Mouse (Mus musculus): ENCODE measurements at regions not wholly inside any gene's neighbourhood (a gene's known extent, or its start where the extent isn't known, plus 50 kb on each side); places are given as distances from the start of the nearest gene placed in this dataset.

DNA sequence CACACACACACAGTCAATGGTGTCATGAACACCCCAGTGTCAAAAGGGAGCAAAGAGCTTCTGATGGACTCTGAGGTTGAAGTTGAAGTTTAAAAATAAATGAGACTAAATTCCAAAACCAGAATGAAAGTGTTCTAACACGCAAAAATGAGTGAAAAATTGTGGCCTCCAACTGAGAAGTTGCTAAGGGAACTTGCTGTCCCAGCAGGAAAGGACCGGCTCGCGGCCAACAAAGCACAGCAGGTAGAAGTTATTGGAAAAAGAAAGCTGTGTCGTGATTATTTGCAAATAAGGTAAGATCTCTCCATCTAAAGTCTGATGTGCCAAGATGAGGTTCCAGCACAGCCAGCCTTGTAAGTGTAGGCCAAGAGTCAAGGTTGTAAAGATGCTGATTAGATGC, 169.7 kb downstream of the Nrp2 start:
- no peaks in the 10 kb centered on the region for H3K4me1 ChIP-seq (replicated peaks)
- H3K9me3 ChIP-seq = no peaks in the 10 kb centered on the region
- H3K4me2 ChIP-seq = no peak overlapping the region
- no peak for ATAC-seq (ENCODE audit: low FRiP score)
- no peak overlapping the region for H3K4me3 ChIP-seq
- no peaks in the 10 kb centered on the region for H3K36me3 ChIP-seq
- no peak overlapping the region for H3K9ac ChIP-seq
- H3K27ac ChIP-seq = no peak overlapping the region
- no peaks in the 10 kb centered on the region for H3K27me3 ChIP-seq
- 80% methylated on average over 5 of the region's 5 CpGs for WGBS

DNA sequence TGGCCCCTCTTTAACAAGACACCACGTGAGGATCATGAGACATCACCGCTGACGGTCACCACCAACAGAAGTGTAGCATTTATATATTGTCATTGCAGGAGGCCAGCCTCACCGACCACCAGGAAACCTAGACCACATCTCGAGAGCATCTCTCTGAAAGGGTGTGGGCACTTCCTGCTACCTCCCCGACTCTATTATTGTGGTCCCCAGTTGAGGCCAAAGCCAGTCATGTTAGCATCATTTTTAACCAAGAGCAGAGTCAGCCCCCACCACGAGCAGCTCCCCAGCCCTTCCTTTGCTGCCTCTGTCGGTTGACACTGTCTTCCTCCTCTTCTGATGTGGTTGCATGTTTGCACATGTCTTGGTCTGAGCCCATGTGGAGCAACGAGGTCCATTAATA, 172.5 kb downstream of the Nrp2 start:
- Histone ChIP-seq H3K9me3 (no peaks in the 10 kb centered on the region), H3K9ac (no peak overlapping the region), H3K4me3 (no peak overlapping the region), H3K27ac (no peak overlapping the region), H3K4me2 (no peak overlapping the region), H3K27me3 (no peaks in the 10 kb centered on the region), H3K36me3 (no peaks in the 10 kb centered on the region), H3K4me1 (replicated peaks) (no peaks in the 10 kb centered on the region)
- WGBS = 82% methylated on average over 9 of the region's 9 CpGs
- ATAC-seq (ENCODE audit: low FRiP score) = no peak

DNA sequence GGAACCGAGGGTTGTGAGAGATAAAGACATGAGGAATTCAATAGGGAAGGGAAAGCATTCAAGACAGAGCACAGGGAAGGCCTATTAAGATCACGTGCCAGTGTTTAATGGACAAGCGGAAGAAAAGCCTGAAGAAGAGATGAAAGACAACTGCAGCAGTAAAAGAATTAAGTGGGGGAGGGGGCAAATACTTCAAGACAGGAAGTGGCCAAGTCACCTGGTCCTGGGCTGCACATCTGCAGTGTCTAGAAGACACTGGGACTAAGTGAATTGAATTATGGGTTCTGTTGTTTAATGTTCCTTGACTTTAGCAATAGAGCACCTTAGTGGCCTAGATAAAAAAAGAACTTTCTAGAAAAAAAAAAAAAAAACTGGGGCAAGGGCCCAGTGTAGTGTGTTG, 173.6 kb downstream of the Nrp2 start:
- Histone ChIP-seq H3K36me3 (no peaks in the 10 kb centered on the region), H3K9ac (no peak overlapping the region), H3K4me2 (no peak overlapping the region), H3K27ac (no peak overlapping the region), H3K4me3 (no peak overlapping the region), H3K9me3 (no peaks in the 10 kb centered on the region), H3K27me3 (no peaks in the 10 kb centered on the region), H3K4me1 (replicated peaks) (no peaks in the 10 kb centered on the region)
- no peak for ATAC-seq (ENCODE audit: low FRiP score)
- 68% methylated on average over 3 of the region's 3 CpGs for whole genome bisulfite sequencing

DNA sequence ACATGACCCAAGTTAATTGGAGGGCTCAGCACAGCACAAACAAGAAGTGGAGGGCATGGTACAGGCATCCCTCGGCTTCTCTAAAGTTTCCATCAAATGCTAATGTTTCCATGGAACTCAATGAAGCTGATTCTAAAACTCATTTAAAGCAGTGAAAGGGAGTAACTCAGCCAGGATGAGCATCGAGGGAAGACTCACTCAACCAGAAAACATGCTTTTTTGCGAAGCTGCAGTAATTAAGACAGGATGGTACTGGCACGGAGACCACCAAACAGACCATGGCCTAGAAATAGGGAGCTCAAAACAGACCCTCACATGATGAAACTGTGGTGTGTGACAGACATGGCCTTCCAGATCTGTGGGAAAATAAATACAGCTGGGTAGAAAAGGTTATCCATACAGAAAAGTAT, 177.8 kb downstream of the Nrp2 start:
- Histone ChIP-seq H3K4me1 (replicated peaks) (peaks cover 10% of the 10 kb centered on the region; the same call in 1 of the 2 replicates), H3K36me3 (no peaks in the 10 kb centered on the region), H3K4me3 (no peak overlapping the region), H3K9ac (no peak overlapping the region), H3K4me2 (no peak overlapping the region), H3K27me3 (no peaks in the 10 kb centered on the region), H3K27ac (no peak overlapping the region), H3K9me3 (no peaks in the 10 kb centered on the region)
- ATAC-seq (ENCODE audit: low FRiP score) = no peak
- 22% methylated on average over 4 of the region's 4 CpGs for WGBS

GRCm38 (mm10) chr1:62881477-62881876, 178.4 kb downstream of the Nrp2 start:
- no peaks in the 10 kb centered on the region for H3K27me3 ChIP-seq
- WGBS = 85% methylated on average over 6 of the region's 6 CpGs
- no peak overlapping the region for H3K4me2 ChIP-seq
- H3K36me3 ChIP-seq = no peaks in the 10 kb centered on the region
- peaks cover 10% of the 10 kb centered on the region; the same call in 1 of the 2 replicates for H3K4me1 ChIP-seq (replicated peaks)
- H3K4me3 ChIP-seq = no peak overlapping the region
- no peak for ATAC-seq (ENCODE audit: low FRiP score)
- H3K27ac ChIP-seq = no peak overlapping the region
- no peaks in the 10 kb centered on the region for H3K9me3 ChIP-seq
- H3K9ac ChIP-seq = no peak overlapping the region

- H3K9me3 ChIP-seq = no peaks in the 10 kb centered on the region
- 88% methylated on average over 5 of the region's 5 CpGs for WGBS
Measured at GRCm38 (mm10) chr1:62882028-62882427, 178.9 kb downstream of the Nrp2 start.

GRCm38 (mm10) chr1:62884876-62885480, 181.9 kb downstream of the Nrp2 start:
- H3K27me3 ChIP-seq = no peaks in the 10 kb centered on the region
- no peak overlapping the region for H3K4me3 ChIP-seq
- ATAC-seq (ENCODE audit: low FRiP score) = no peak
- H3K27ac ChIP-seq = no peak overlapping the region
- no peaks in the 10 kb centered on the region for H3K9me3 ChIP-seq
- H3K4me2 ChIP-seq = no peak overlapping the region
- peaks cover 10% of the 10 kb centered on the region; the same call in 1 of the 2 replicates for H3K4me1 ChIP-seq (replicated peaks)
- H3K9ac ChIP-seq = no peak overlapping the region
- WGBS = 64% methylated on average over 20 of the region's 20 CpGs
- H3K36me3 ChIP-seq = no peaks in the 10 kb centered on the region

More at GRCm38 (mm10) chr1:62882028-62882427, 178.9 kb downstream of the Nrp2 start:
- no peak for ATAC-seq (ENCODE audit: low FRiP score)
- peaks cover 10% of the 10 kb centered on the region; the same call in 1 of the 2 replicates for H3K4me1 ChIP-seq (replicated peaks)
- no peak overlapping the region for H3K4me3 ChIP-seq
- no peak overlapping the region for H3K4me2 ChIP-seq
- H3K36me3 ChIP-seq = no peaks in the 10 kb centered on the region
- no peaks in the 10 kb centered on the region for H3K27me3 ChIP-seq
- no peak overlapping the region for H3K9ac ChIP-seq
- H3K27ac ChIP-seq = no peak overlapping the region

DNA sequence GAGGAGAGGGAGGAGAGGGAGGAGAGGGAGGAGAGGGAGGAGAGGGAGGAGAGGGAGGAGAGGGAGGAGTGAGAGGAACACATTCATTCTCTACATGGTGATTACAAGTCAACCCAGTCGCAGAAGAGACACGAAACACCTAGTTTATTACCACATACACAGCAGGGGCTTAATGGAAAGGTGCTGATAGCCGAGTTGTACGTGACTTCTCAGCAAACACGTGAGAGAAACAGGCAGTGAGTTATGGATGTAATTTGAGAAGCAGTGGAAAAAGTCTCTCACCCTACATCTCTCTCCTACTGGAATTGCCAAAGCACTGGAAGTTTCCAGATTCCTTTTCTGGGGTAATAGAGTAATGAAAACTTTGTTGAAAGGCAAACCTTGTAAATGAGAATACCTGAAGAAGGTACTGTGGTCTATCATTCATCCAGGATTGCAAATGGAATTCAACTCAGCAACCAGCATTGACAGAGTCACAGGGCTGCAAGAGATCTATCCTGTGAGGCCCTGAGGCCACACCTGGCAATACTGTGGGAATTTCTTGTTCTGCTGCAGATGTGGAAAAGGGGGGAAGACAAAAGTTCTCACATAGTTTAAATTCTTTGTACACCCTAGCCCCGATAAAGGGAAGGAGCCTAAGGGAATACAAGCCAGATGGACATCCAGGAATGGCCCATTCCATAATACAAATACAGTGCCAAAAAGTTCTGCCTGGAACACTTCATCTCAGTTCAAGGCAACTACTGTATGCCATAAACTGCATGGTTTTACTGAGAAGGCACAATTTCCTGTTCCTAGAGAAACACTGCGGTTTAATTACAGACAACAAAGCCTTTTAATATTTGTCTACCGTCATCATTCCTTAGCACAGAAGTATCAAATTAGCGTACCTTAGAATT, 184.7 kb downstream of the Nrp2 start:
- Histone ChIP-seq H3K36me3 (no peaks in the 10 kb centered on the region), H3K9ac (no peak overlapping the region), H3K4me3 (no peak overlapping the region), H3K9me3 (0 out of 2 replicates have a peak, but pooled peaks cover 2% of the 10 kb centered on the region), H3K27me3 (no peaks in the 10 kb centered on the region), H3K27ac (no peak overlapping the region), H3K4me1 (replicated peaks) (peaks cover 10% of the 10 kb centered on the region; the same call in 1 of the 2 replicates), H3K4me2 (no peak overlapping the region)
- ATAC-seq (ENCODE audit: low FRiP score) = no peak
- WGBS = 69% methylated on average over 9 of the region's 9 CpGs

DNA sequence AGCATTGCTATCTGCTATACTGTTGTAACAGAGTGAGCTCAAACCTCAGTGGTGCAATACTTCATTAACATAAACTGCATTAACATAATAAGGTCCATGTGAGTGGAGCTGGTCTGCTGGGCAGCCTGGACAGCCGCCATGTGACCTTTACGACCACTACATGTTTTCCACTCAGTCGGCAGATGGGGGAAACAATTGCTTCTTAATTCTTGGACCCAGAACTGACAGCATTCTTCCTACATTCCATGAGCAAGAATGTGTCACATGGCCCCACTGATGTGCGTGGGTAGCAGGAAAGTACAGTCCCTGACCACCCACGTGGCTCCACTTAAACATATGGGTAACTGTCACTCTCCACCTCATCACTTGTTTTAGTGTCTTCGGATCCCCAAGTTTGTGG, 198.3 kb downstream of the Nrp2 start:
- no peak overlapping the region for H3K9ac ChIP-seq
- peaks cover 33% of the 10 kb centered on the region for H3K4me1 ChIP-seq (replicated peaks)
- no peak overlapping the region for H3K4me3 ChIP-seq
- H3K27ac ChIP-seq = no peak overlapping the region
- no peak overlapping the region for H3K4me2 ChIP-seq
- WGBS = 54% methylated on average over 6 of the region's 6 CpGs
- H3K27me3 ChIP-seq = no peaks in the 10 kb centered on the region
- H3K36me3 ChIP-seq = no peaks in the 10 kb centered on the region
- H3K9me3 ChIP-seq = 0 out of 2 replicates have a peak, but pooled peaks cover 2% of the 10 kb centered on the region
- no peak for ATAC-seq (ENCODE audit: low FRiP score)

GRCm38 (mm10) chr1:62901871-62902270, 198.8 kb downstream of the Nrp2 start:
- H3K27me3 ChIP-seq = no peaks in the 10 kb centered on the region
- no peak overlapping the region for H3K4me3 ChIP-seq
- no peak overlapping the region for H3K9ac ChIP-seq
- H3K4me1 ChIP-seq (replicated peaks) = peaks cover 36% of the 10 kb centered on the region
- H3K9me3 ChIP-seq = 0 out of 2 replicates have a peak, but pooled peaks cover 2% of the 10 kb centered on the region
- no peak overlapping the region for H3K4me2 ChIP-seq
- 64% methylated on average over 5 of the region's 5 CpGs for WGBS
- H3K27ac ChIP-seq = no peak overlapping the region
- no peaks in the 10 kb centered on the region for H3K36me3 ChIP-seq
- no peak for ATAC-seq (ENCODE audit: low FRiP score)

GRCm38 (mm10) chr1:62902931-62903453, 199.9 kb downstream of the Nrp2 start:
- Histone ChIP-seq H3K9ac (no peak overlapping the region), H3K36me3 (no peaks in the 10 kb centered on the region), H3K4me3 (no peak overlapping the region), H3K9me3 (0 out of 2 replicates have a peak, but pooled peaks cover 2% of the 10 kb centered on the region), H3K27me3 (no peaks in the 10 kb centered on the region), H3K27ac (no peak overlapping the region), H3K4me1 (replicated peaks) (peaks cover 41% of the 10 kb centered on the region), H3K4me2 (no peak overlapping the region)
- 31% methylated on average over 6 of the region's 6 CpGs for WGBS
- ATAC-seq (ENCODE audit: low FRiP score) = no peak

- ATAC-seq (ENCODE audit: low FRiP score) = no peak
- 44% methylated on average over 9 of the region's 9 CpGs for WGBS
- no peak overlapping the region for H3K4me2 ChIP-seq
- no peaks in the 10 kb centered on the region for H3K36me3 ChIP-seq
- peaks cover 58% of the 10 kb centered on the region for H3K4me1 ChIP-seq (replicated peaks)
- H3K27me3 ChIP-seq = no peaks in the 10 kb centered on the region
- no peak overlapping the region for H3K9ac ChIP-seq
- 0 out of 2 replicates have a peak, but pooled peaks cover 2% of the 10 kb centered on the region for H3K9me3 ChIP-seq
- H3K27ac ChIP-seq = no peak overlapping the region
- no peak overlapping the region for H3K4me3 ChIP-seq
Measured at GRCm38 (mm10) chr1:62905739-62906138, 202.7 kb downstream of the Nrp2 start.

Measured in hindbrain, embryonic 13.5 days (tissue).